In the genomic region with DNA sequence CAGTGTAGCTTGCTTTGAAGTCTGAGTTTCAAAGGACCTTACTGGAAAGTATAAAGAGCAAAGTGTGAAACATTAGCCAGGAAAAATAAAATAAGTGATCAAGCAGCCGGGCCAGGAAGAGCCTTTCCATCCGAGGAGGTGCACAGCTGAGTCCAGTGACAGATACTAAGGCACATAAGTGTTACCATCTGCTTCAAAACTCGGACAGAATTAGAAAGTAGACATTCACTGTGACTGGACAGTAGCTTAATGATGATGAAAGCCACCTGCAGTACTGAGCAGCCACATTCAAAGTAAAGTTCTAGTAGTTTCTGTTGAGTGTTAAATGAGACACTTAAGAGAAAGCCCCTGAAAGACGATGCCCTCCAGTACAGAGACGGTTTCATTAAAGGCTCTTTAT, we compare ENCODE assay signal across 20 mouse cellular contexts. TPM values are rescaled to one million over a fixed set of nuclear protein-coding genes. Genes with fewer than 3 reads are reported as not detected.
DNase-seq lines count a peak whose midpoint lies in the region; ATAC-seq and TF ChIP-seq lines count a peak whose summit lies in the region.
"Had no signal": no experiment of that assay in that cellular context is flagged by ENCODE, and none has a peak within 500 bp of the region (broad histone marks: within the 10 kb centered on the region; RNA-seq: fewer than 3 reads in every experiment).

No protein-coding gene starts in this region.

- peaks cover 6% of the 10 kb centered on the region; the same call in 1 of the 2 replicates for H3K36me3 ChIP-seq in lung, embryonic 14.5 days (ENCODE audit: insufficient read depth)
- H3K36me3 ChIP-seq in kidney, postnatal 0 days (ENCODE audit: insufficient read depth, low read length), result 0 out of 2 replicates have a peak, but pooled peaks cover 3% of the 10 kb centered on the region
- H3K36me3 ChIP-seq in liver, embryonic 12.5 days, result no peaks in the 10 kb centered on the region; the same call in 1 of the 2 replicates
- H3K36me3 ChIP-seq: midbrain, embryonic 15.5 days had no signal

- no peak for ATAC-seq in lung, embryonic 14.5 days (ENCODE audit: insufficient read depth)
- peak; percentile 93 for ATAC-seq in kidney, postnatal 0 days (replicated peaks; ENCODE audit: low FRiP score, low read depth)
- ATAC-seq in granulocyte monocyte progenitor cell, adult 5-6 weeks (replicated peaks; ENCODE audit: poor library complexity, severe bottlenecking), result no peak
- no peak for ATAC-seq in liver, embryonic 12.5 days
- ATAC-seq: forebrain, embryonic 13.5 days; hindbrain, embryonic 16.5 days; intestine, embryonic 16.5 days; midbrain, embryonic 15.5 days had no signal

- no peak for TF ChIP-seq CTCF in lung, embryonic 14.5 days (IDR thresholded peaks at IDR 0.05; ENCODE audit: low read depth)
- no peak for TF ChIP-seq CTCF in kidney, postnatal 0 days (IDR thresholded peaks at IDR 0.05; ENCODE audit: low read depth)

- H3K4me2 ChIP-seq in lung, embryonic 14.5 days, result no peak overlapping the region
- H3K4me2 ChIP-seq in kidney, postnatal 0 days (ENCODE audit: low read length), result 0 out of 2 replicates have a peak overlapping the region, but pooled peaks have one; percentile 15
- H3K4me2 ChIP-seq in liver, embryonic 12.5 days, result no peak overlapping the region
- H3K4me2 ChIP-seq: forebrain, embryonic 13.5 days; heart, embryonic 15.5 days; midbrain, embryonic 15.5 days had no signal

- H3K27ac ChIP-seq in lung, embryonic 14.5 days (ENCODE audit: low read depth), result no peak overlapping the region
- H3K27ac ChIP-seq in kidney, postnatal 0 days, result peak overlapping the region; percentile 47
- H3K27ac ChIP-seq in liver, embryonic 12.5 days, result no peak overlapping the region
- H3K27ac ChIP-seq: forebrain, embryonic 13.5 days; heart, embryonic 15.5 days; liver, embryonic 14.5 days; midbrain, embryonic 15.5 days had no signal

- H3K27me3 ChIP-seq in lung, embryonic 14.5 days (ENCODE audit: insufficient read depth, low read length), result no peaks in the 10 kb centered on the region
- H3K27me3 ChIP-seq in kidney, postnatal 0 days (ENCODE audit: insufficient read depth, low read length), result no peaks in the 10 kb centered on the region
- H3K27me3 ChIP-seq in liver, embryonic 12.5 days (replicated peaks), result no peaks in the 10 kb centered on the region
- H3K27me3 ChIP-seq: forebrain, embryonic 13.5 days; heart, embryonic 15.5 days; midbrain, embryonic 15.5 days had no signal

- H3K9ac ChIP-seq in lung, embryonic 14.5 days, result no peak overlapping the region
- H3K9ac ChIP-seq in kidney, postnatal 0 days (ENCODE audit: low read depth, low read length), result no peak overlapping the region
- no peak overlapping the region for H3K9ac ChIP-seq in liver, embryonic 12.5 days
- H3K9ac ChIP-seq: forebrain, embryonic 13.5 days; heart, embryonic 15.5 days; liver, embryonic 14.5 days; midbrain, embryonic 15.5 days had no signal

- H3K9me3 ChIP-seq in lung, embryonic 14.5 days (ENCODE audit: low read depth, low read length), result no peaks in the 10 kb centered on the region
- H3K9me3 ChIP-seq in kidney, postnatal 0 days (replicated peaks; ENCODE audit: low read length), result no peaks in the 10 kb centered on the region
- H3K9me3 ChIP-seq in liver, embryonic 12.5 days (replicated peaks), result no peaks in the 10 kb centered on the region
- H3K9me3 ChIP-seq: forebrain, embryonic 13.5 days; heart, embryonic 15.5 days; midbrain, embryonic 15.5 days had no signal

- no peaks in the 10 kb centered on the region for H3K4me1 ChIP-seq in lung, embryonic 14.5 days (ENCODE audit: insufficient read depth)
- H3K4me1 ChIP-seq in kidney, postnatal 0 days (replicated peaks; ENCODE audit: insufficient read depth, low read length), result no peaks in the 10 kb centered on the region
- H3K4me1 ChIP-seq in liver, embryonic 12.5 days, result no peaks in the 10 kb centered on the region
- H3K4me1 ChIP-seq: forebrain, embryonic 13.5 days; heart, embryonic 15.5 days; midbrain, embryonic 15.5 days had no signal

- WGBS in lung, embryonic 14.5 days, result 38% methylated on average over 5 of the region's 5 CpGs
- WGBS in kidney, postnatal 0 days, result 32% methylated on average over 5 of the region's 5 CpGs
- 74% methylated on average over 5 of the region's 5 CpGs for WGBS in liver, embryonic 12.5 days (ENCODE audit: insufficient replicate concordance)

- DNase-seq in lung, embryonic 14.5 days, result peak; percentile 16
- DNase-seq in lung, postnatal 10 days, result no peak
- peak; percentile 8 for DNase-seq in embryo, embryonic 9.5 days (ENCODE audit: extremely low spot score)
- peak; percentile 81 for DNase-seq in kidney, postnatal 0 days (ENCODE audit: low spot score)
- no peak for DNase-seq in left cerebral cortex, adult 8-10 months (ENCODE audit: low spot score in 2 of 2)
- DNase-seq: cerebellum, adult 9-11 months; gastrocnemius, postnatal 14 days; heart, postnatal 4 days; spleen, adult 18-20 months; thymus, adult 18-20 months had no signal

- H3K4me3 ChIP-seq in lung, embryonic 14.5 days (ENCODE audit: low read depth, low read length), result no peak overlapping the region
- H3K4me3 ChIP-seq in kidney, postnatal 0 days (replicated peaks; ENCODE audit: low read depth, low read length), result no peak overlapping the region
- no peak overlapping the region for H3K4me3 ChIP-seq in liver, embryonic 12.5 days
- H3K4me3 ChIP-seq: erythroblast, embryonic 14.5 days; forebrain, embryonic 13.5 days; heart, embryonic 15.5 days; midbrain, embryonic 15.5 days; myocyte had no signal

RNA-seq across cellular contexts. Expression of gene Aimp1, which starts 29.7 kb away (rescaled TPM):
- 77.4 and 79.5 TPM in 2 replicates for polyA plus RNA-seq in lung, embryonic 14.5 days (2014; fragmentation: Nextera tagmentation; extraction: Ambion mirVana)
- polyA plus RNA-seq in kidney, postnatal 0 days (2015; fragmentation: Nextera tagmentation; extraction: Ambion mirVana), result 77.2 and 78.1 TPM in 2 replicates
- 10 to 100 TPM; 50.5 to 63.4 (median 53.2) TPM for total RNA-seq in left cerebral cortex, adult 8-10 months (2022)
- 95.7 and 109 TPM in 2 replicates for total RNA-seq in granulocyte monocyte progenitor cell, adult 5-6 weeks (2014; fragmentation: Nextera tagmentation)
- 133 and 140 TPM in 2 replicates for total RNA-seq in granulocyte monocyte progenitor cell, adult 5-6 weeks (2017)
- 53.2 and 55.1 TPM in 2 replicates for polyA plus RNA-seq in liver, embryonic 12.5 days (2016; fragmentation: Nextera tagmentation; extraction: Ambion mirVana)

RNA-seq across cellular contexts. Expression of gene Tbck, which starts 30.0 kb away (rescaled TPM):
- 19.0 and 19.6 TPM in 2 replicates for polyA plus RNA-seq in lung, embryonic 14.5 days (2014; fragmentation: Nextera tagmentation; extraction: Ambion mirVana)
- 19.6 and 19.8 TPM in 2 replicates for polyA plus RNA-seq in kidney, postnatal 0 days (2015; fragmentation: Nextera tagmentation; extraction: Ambion mirVana)
- 10 to 100 TPM; 27.9 to 36.1 (median 32.8) TPM for total RNA-seq in left cerebral cortex, adult 8-10 months (2022)
- total RNA-seq in granulocyte monocyte progenitor cell, adult 5-6 weeks (2014; fragmentation: Nextera tagmentation), result 17.8 and 19.9 TPM in 2 replicates
- 14.4 and 16.9 TPM in 2 replicates for total RNA-seq in granulocyte monocyte progenitor cell, adult 5-6 weeks (2017)
- 8.0 and 8.7 TPM in 2 replicates for polyA plus RNA-seq in liver, embryonic 12.5 days (2016; fragmentation: Nextera tagmentation; extraction: Ambion mirVana)

Comparison
In these comparisons a context has a peak if more than half of its experiments do, and no peak if none do; other contexts are left out.
1. DNase-seq: peak in lung, embryonic 14.5 days (single experiment), embryo, embryonic 9.5 days (single experiment) and kidney, postnatal 0 days (single experiment); none in lung, postnatal 10 days (single experiment) and left cerebral cortex, adult 8-10 months (0 of 2).